Mouse (Mus musculus) bone marrow, adult 2 months (tissue): ENCODE results near the gene Gm7694. TPM values are rescaled to one million over a fixed set of nuclear protein-coding genes. Genes with fewer than 3 reads are reported as not detected.

Experiments used
- H3K27ac ChIP-seq: fragments of 200-500 bp; 2 replicates; pipeline ENCODE4 v1.5.1; 2012; ENCODE audit warnings: low read depth, mild to moderate bottlenecking, control low read depth, inconsistent platforms, low read length; ENCODE audit not compliant: control insufficient read depth, poor library complexity, insufficient read depth
- H3K4me1 ChIP-seq: fragments of 200-500 bp; 2 replicates; pipeline ENCODE4 v1.6.1; 2011; ENCODE audit warnings: low read length; ENCODE audit not compliant: control insufficient read depth, insufficient read depth
- H3K4me3 ChIP-seq: fragments of 200-500 bp; replicated peaks from 2 replicates; pipeline ENCODE3; 2011; ENCODE audit warnings: mild to moderate bottlenecking, low read depth, low read length, control low read depth; ENCODE audit not compliant: control insufficient read depth
- CTCF ChIP-seq: fragments of 200-500 bp; IDR thresholded peaks from 2 replicates; pipeline ENCODE4 v1.5.1; 2011; ENCODE audit warnings: low read length, control low read depth; ENCODE audit not compliant: control insufficient read depth, insufficient read depth
- POLR2A ChIP-seq: fragments of 200-500 bp; IDR thresholded peaks from 2 replicates; pipeline ENCODE4 v1.6.1; 2011; ENCODE audit warnings: low read depth, mild to moderate bottlenecking, control low read depth, low read length, borderline replicate concordance; ENCODE audit not compliant: control insufficient read depth
- WGBS: fragments of 180-500 bp; shearing (Covaris S2); methylation state at CpG from one replicate; pipeline ENCODE4 v1.1.7; 2018; 5-methylcytosine and 5-hydroxymethylcytosine counted together
- polyA plus RNA-seq: library from polyadenylated mRNA; stranded (reverse); fragments of >200 nt; gene quantifications from 2 replicates; pipeline ENCODE4 v1.2.4, GENCODE M21; 2011; ENCODE audit warnings: low replicate concordance; ENCODE audit not compliant: missing spikeins, insufficient read depth, insufficient read length

The Gm7694 gene
- polyA plus RNA-seq, 1 experiment: 8.3 TPM

- H3K4me3 ChIP-seq: no peak overlapping the region
- TF ChIP-seq POLR2A (no peak), CTCF (no peak)
- H3K4me1 ChIP-seq: no peaks in the 10 kb centered on the region
- 86% methylated on average over 1 of the region's 1 CpGs for WGBS
- H3K27ac ChIP-seq: no peak overlapping the region
Observed at GRCm38 (mm10) chr1:170324312-170324711, 18.2 kb upstream of the Gm7694 start.

GRCm38 (mm10) chr1:170323001-170323400, 16.9 kb upstream of the Gm7694 start:
- H3K27ac ChIP-seq: no peak overlapping the region
- WGBS: 83% methylated on average over 10 of the region's 10 CpGs
- no peaks in the 10 kb centered on the region for H3K4me1 ChIP-seq
- no peak overlapping the region for H3K4me3 ChIP-seq
- no peak for TF ChIP-seq POLR2A
- TF ChIP-seq CTCF: no peak

GRCm38 (mm10) chr1:170322046-170322445, 15.9 kb upstream of the Gm7694 start:
- 93% methylated on average over 2 of the region's 2 CpGs for WGBS
- TF ChIP-seq CTCF: no peak
- TF ChIP-seq POLR2A: no peak
- Histone ChIP-seq H3K4me3 (no peak overlapping the region), H3K4me1 (no peaks in the 10 kb centered on the region), H3K27ac (no peak overlapping the region)

GRCm38 (mm10) chr1:170311431-170311830, 5.3 kb upstream of the Gm7694 start:
- no peak for TF ChIP-seq CTCF
- TF ChIP-seq POLR2A: no peak
- Histone ChIP-seq H3K27ac (no peak overlapping the region), H3K4me3 (no peak overlapping the region), H3K4me1 (no peaks in the 10 kb centered on the region)
- WGBS: 71% methylated on average over 6 of the region's 6 CpGs

- TF ChIP-seq CTCF (no peak), POLR2A (no peak)
- Histone ChIP-seq H3K27ac (no peak within 1 kb of the TSS), H3K4me3 (no peak within 1 kb of the TSS), H3K4me1 (no peaks in the 10 kb centered on the region; the same call in 1 of the 2 replicates)
- WGBS: 88% methylated on average over 4 of the region's 4 CpGs
Observed at GRCm38 (mm10) chr1:170308503-170308902, 2.4 kb upstream of the Gm7694 start, which contains the start of gene Spata46. Spata46 (plus strand) TSS chr1:170308803.

GRCm38 (mm10) chr1:170305002-170305401, 1.1 kb downstream of the Gm7694 start:
- H3K4me3 ChIP-seq: no peak overlapping the region
- 43% methylated on average over 10 of the region's 10 CpGs for WGBS
- TF ChIP-seq CTCF: no peak
- TF ChIP-seq POLR2A: no peak
- no peaks in the 10 kb centered on the region; the same call in 1 of the 2 replicates for H3K4me1 ChIP-seq
- H3K27ac ChIP-seq: peak overlapping the region; percentile 24; the same call in 1 of the 2 replicates

GRCm38 (mm10) chr1:170303103-170303502, 3.0 kb downstream of the Gm7694 start:
- Histone ChIP-seq H3K4me3 (no peak overlapping the region), H3K4me1 (no peaks in the 10 kb centered on the region; the same call in 1 of the 2 replicates), H3K27ac (no peak overlapping the region)
- WGBS: 85% methylated on average over 6 of the region's 6 CpGs
- no peak for TF ChIP-seq CTCF
- TF ChIP-seq POLR2A: no peak

GRCm38 (mm10) chr1:170302456-170302855, 3.7 kb downstream of the Gm7694 start:
- Histone ChIP-seq H3K4me3 (no peak overlapping the region), H3K4me1 (no peaks in the 10 kb centered on the region; the same call in 1 of the 2 replicates), H3K27ac (no peak overlapping the region)
- 85% methylated on average over 6 of the region's 6 CpGs for WGBS
- TF ChIP-seq CTCF: no peak
- no peak for TF ChIP-seq POLR2A

- H3K4me1 ChIP-seq: no peaks in the 10 kb centered on the region; the same call in 1 of the 2 replicates
- H3K4me3 ChIP-seq: no peak overlapping the region
- no peak overlapping the region for H3K27ac ChIP-seq
- 87% methylated on average over 9 of the region's 9 CpGs for WGBS
- TF ChIP-seq CTCF (no peak), POLR2A (no peak)
Observed at GRCm38 (mm10) chr1:170301686-170302085, 4.4 kb downstream of the Gm7694 start.
